Mouse (Mus musculus) thymus, postnatal 4 days (tissue): ENCODE data around the gene Cenps.
A peak's percentile ranks its signal among the peaks of the same experiment; 100 is the strongest.
"Not testable (repeated sequence)": the region's sequence is repeated elsewhere in the genome, so short reads cannot be mapped to it uniquely, and the experiment has no call there.

Experiments
- DNase-seq: peaks from one replicate; pipeline ENCODE4 v3.0.0; 2021

The Cenps gene

DNA sequence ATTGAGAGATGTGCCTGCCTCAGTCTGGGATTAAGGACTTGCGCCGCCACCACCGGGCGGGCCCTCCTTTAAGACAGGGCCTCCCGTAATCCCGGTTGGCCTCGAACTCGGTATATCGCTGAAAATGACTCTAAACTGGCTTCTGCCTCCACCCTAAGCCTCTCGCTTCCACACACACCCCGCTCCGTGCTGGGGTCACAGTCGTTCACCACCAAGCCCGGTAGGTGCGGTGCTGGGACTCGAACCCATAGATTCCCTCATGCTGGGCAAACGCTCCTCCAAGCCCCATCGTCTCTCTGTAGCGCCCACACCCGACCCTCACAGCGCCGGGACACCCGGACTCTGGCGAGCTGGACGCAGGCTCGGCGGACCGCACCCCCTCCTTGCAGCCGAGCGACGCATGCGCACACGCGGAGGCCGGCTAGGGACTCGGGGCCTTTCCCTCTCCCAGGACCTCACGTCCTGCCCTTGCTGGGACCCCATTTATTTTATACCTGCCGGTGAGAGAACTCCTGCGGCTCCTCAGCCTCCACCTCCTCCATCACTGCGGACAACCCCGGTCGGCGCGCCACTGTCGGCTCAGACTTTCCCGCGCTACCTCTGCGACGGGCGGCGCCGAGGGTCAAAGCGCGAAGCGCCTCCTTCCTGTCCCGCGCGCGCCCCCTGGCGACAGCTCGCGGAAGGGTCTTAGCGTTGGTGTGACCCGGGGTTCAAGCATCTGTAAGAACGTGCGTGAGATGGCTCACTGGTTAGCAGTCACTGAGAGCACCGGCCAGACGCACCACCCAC is at the start of gene Cenps:
Gene Cenps, minus strand, starts transcription at position 648 of the 789 bp plus-strand sequence.
- DNase-seq: peak; percentile 97

DNA sequence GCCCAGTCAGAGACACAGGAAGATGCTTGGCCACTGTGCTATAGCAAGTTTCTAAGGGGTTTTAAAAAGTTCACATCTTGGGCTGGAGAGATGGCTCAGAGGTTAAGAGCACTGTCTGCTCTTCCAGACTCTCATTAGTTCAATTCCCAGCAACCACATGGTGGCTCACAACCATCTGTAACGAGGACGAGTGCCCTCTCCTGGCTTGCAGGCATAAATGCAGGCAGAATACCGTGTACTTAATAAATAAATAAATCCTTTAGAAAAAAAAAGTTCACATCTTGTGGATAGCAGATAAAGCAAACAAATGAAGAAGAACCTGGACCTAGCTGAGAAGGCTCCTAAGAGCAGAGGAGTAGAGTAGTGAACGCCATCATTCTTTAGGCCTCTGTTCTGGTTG is 45.3 kb upstream of the Cenps start:
- DNase-seq: peak; percentile 44

DNA sequence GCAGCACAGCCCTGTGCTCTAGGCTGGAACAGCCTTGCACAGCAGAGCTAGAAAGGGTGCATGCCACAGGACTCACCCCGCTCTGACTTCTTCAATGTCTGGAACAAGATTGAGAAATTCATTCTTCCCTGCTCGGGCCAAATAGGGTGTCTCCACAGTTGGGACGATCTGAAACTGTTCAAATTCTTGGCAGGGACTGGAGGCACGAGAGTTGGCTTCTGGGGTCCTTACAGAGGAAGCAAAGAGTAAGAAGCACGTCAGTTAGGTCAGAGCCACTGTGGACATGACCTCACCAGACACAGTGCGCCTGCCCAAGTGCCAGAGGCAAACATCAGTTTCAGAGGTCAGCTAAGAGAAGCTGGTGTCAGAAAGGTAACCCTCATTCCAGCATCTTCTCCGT is 44.8 kb upstream of the Cenps start:
- no peak for DNase-seq

DNA sequence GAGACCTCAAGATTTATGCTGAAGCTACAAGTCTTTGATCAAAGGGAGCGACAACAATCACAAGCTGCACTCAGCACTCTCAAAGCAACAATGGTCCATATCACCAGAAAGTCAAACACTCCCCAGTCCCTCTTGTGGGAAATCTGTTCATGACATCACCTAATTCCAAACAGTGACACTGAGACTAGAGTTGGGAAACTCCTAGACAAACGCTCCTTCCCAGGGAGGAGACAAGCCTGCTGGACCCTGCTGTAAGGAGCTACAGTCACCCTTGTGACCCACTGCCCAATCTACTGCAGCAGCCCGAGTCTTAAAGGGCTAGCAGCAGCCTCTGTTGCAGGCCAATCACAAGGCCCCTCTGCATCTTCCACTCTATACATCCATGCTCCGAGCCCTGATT is 42.1 kb upstream of the Cenps start:
- DNase-seq: no peak

DNA sequence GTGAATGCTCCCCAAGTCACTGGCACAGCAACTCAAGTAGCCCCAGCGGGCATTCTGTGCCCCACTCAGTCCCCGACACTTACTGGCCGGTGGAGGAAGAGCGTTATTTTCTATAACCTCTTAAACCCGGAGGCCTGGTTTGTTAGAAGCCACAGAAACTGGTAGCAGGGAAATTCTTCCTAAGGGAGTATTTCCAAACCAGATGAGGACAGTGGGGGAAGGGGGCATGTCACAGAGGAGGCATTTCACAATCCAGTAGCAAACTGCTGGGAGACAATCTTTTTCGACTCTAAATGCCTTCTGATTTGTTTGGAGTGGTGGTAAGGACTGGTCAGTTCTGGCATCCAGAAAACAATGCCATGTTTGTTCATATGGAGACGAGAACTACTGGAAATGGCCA is 41.7 kb upstream of the Cenps start:
- no peak for DNase-seq

DNA sequence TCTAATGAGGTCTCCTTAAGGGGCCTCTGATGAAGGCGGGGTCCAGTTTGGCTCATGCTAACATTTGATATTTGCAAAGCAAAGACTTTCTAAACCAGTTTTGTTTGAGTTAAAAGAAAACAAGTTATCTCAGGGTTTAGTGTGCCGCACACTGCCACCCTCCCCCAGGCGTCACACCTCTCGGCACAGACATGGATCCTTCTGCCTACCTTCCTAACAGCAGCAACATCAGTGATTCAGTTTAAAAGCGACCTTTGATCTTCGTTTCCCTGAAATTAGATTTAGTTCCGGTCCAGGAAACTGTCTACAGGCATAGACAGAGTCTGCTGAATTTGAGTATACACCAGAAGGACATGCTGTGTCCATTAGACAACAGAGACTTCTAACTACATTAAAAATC is 40.9 kb upstream of the Cenps start:
- DNase-seq: no peak

DNA sequence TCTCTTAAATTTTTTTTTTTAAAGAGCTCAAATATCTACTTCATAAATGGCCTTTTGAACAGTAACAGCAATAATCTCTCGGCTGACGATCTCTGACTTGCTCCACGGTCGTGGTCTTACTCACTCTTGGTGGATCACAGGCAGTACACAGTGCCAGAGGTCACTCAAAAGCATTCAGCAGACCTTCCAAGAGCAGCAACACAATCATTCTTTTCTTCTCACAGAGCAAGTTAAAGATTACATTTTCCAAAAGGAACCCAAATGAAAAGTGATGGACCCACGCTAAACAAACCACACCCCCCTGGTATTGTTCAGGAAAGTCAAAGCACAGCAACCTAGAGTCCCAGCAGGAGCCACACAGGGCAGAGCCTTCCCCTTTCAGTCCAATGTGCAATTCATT is 39.6 kb upstream of the Cenps start:
- DNase-seq: no peak

DNA sequence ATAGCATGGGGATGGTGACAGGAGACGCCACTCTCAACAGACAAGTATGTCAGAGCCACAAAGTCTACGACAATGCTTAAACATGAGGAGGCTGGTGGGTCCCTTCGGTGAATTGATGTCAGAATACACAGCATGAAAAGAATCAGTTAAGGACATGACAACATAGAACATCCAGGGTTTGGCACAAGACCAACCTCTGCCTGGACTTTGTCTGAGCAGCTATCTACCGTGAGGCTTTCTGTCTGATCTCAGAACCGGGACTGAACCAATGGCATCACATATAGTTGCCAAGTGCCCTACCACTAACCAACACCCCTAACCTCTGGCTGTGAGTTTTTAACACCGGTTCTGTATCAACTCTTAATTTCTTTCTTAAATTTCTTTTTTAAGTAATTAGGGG is 39.2 kb upstream of the Cenps start:
- DNase-seq: no peak

DNA sequence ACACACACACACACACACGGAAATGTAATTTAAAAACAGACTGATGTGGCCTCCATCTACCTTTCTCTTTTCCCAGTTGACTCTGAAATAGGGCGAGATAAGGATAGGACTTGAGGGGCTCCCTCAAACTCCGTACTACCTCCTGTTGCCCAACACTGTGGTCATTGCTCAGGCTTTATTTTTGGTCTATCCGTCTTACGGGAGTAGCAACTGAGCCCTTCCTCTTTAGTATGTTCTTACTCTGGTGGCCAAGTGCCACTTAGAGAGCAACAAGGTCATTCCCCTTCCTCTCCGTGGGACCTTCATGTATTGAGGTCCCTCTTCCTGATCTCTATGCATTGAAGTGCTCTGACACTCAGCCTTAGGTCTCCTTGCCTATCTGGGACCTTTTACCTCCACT is 36.2 kb upstream of the Cenps start:
- DNase-seq: no peak

DNA sequence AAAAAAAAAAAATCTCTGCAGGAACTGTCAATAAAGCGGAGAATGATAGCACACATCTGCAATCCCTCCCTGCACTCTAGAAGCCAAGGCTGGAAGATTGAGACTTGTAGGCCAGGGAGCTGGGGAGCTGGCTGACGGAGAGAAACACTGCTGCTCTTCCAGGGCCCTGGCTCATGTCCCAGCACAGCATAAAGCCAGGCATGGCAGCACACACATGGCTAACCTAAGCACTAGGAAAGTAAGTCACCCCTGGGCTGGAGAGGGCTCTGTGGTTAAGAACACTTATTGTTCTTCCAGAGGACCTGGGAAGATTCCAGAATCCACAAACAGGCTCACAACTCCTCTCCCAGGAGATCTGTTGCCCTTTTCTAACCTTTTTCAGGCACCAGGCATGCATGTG is 35.2 kb upstream of the Cenps start:
- no peak for DNase-seq

DNA sequence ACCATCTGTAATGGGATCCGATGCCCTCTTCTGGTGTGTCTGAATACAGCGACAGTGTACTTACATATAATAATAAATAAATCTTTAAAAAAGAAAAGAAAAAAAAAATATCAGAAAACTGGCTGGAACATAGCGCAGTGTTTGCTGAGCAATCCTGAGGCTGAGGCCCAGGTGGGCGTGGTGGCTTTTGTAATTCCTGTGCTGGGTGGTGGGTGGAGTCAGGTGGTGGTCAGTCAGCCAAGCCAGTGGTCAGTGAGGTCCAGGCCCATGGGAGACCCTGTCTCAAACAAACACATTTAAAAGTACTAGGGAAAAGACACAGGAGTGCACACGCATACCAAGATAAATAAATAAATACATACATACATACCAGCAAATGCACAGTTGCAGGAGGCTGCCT is 34.7 kb upstream of the Cenps start:
- no peak for DNase-seq

DNA sequence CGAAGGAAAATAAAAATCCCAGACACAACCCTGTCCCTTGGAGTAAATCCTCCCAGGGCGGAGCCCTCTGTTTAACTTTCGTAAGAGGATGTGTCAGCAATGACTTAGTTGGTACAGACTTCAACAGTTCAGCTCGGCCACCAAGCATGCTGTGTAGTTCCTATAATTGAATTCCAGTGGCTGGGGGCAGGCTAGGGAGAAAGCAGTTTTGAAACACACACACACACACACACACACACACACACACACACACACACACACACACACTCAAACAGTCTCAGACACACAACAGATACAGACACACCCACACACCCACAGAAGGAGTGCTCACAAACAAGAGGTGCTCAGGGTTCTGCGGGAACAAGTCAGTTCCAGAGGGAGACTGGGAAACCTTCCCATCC is 34.2 kb upstream of the Cenps start:
- DNase-seq: no peak

DNA sequence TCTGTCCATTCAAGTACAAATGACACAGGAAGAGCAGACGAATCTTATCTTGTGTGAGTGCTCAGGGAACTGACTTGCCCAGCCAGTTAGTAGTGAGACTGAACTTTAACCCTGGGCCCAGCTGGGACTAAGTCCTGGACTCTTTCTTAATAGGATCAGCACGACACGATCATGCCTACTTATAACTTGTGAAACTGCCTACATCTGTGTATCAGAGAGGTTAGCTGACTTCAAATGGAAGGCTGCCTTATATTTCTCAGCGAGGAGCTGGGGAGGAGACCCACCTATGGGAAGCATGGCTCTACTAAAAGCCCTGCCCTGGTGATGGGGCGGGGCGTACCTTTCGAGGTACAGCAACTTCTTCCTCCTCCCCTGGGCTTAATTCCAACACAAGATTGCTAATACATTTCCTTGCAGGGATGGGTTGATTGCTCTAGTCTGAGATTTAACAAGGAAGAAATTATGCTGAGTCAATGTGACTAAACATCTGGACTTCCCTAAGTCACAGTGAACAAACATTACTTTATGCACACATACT is 33.0 kb upstream of the Cenps start:
- no peak for DNase-seq

DNA sequence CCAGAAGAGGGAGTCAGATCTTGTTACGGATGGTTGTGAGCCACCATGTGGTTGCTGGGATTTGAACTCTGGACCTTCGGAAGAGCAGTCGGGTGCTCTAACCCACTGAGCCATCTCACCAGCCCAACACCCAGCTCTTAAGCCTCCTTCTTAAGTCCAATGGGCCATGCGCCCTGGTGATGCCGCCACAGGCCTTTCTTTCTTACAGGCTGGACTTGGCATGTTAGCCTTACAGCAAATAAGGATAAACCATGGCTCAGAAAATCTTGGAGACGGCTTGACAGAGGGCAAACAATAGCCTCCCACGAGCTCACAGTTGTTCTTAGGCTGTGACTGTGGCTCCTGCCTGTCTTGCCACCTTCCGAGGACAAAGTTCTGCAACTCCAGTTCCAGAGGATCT is 32.5 kb upstream of the Cenps start:
- not testable (repeated sequence) for DNase-seq

DNA sequence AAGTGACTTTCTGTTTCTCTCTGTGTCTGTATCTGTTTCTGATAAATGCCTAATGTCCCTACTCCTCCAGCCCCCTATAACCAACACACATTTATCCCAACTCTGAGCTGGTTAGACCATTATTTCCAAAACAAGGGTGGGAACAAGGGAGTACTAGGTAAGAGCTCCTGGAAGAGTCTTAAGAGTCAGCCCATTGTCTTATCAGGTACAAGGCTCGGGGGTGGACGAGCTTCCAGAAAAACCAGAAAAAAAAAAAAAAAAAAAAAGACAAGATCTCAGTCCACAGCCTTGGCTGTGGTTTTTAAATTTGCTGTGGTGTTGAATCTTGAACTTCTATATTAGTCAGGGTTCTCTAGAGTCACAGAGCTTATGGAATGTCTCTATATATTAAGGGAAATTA is 30.6 kb upstream of the Cenps start:
- DNase-seq: no peak

DNA sequence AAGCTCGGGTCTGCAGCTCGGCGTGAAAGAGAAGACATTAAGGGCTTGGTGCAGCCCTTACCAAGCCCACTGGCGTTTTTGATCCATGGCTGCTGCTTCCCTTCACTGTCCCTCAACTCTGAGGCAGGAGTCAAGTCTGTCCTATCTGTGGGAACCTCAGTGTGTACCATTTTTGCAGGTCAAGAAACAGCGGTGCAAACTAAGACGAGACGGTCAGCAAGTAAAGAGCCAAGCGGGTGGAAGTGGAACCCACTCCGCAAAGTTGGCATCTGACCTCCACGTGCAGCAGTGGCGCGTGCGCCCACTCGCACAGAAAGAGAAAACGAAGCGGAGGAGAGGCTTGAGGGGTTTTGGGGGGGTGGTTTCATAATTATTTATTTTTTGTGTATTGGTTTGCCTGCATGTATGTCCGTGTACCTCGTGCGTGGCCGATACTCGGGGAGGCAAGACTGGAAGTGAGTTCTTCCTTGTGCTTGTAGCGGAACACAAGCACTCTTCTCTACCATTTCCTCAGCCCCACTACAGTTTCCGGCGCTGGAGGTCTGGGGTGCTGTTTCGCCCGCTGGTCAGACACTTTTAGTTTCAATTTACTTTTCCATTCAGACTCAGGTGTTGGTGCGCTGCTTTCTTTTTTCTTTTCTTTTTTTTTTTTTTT is 29.7 kb upstream of the Cenps start:
- DNase-seq: peak; percentile 65

DNA sequence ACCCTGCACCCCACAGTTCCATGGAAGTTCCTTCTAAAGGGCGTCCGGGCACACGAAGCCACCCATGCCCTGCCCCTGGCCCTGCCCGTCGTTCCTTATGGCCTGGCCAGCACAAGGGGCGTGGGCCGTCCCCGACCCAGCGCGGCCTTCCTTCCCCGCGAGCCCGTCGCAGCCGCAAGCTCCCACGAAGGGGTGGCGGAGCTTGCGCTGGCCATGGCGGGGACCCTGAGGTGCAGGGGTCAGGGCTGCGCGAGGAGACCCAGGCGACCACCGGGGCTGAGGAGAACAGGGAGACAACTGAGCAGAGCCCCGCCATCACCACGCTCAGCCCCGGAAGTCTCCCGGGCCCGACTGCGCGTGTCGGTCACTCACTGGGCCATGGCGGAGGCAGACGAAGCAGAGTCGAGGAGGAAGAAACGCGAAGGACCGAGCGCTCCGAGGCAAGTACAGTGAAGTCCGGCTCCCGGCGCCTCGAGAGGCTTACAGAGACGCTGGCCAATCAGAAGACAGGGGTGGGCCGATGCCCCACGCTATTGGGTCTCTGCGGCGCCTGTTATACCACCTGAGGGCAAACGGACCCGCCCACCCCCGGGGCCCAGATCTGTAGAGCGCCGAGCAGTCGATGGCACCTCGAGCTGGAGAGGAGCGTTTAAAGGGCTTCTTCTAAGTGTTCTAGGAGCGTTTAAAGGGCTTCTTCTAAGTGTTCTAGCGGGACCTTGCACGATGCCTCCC is 29.0 kb upstream of the Cenps start, which contains the start of gene Pgd:
Gene Pgd, minus strand, starts transcription at position 557 of the 732 bp plus-strand sequence.
- peak; percentile 97 for DNase-seq

DNA sequence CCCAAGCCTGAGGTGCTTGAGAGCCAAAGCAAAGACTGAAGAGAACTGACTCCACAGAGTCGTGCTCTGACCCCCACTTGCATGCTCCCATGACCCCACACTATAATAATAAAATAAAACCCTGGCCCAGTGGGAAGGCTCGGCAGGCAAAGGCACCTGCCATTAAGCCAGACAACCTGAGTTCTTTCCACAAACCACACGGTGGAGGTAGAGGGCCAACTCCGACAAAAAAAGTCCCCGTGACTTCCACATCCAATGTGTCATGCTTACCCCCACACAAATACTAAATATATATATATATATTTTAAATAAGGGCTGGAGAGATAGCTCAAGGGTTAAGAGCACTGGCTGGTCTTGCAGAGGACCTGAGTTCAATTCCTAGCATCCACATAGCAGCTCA is 26.7 kb upstream of the Cenps start:
- no peak for DNase-seq

DNA sequence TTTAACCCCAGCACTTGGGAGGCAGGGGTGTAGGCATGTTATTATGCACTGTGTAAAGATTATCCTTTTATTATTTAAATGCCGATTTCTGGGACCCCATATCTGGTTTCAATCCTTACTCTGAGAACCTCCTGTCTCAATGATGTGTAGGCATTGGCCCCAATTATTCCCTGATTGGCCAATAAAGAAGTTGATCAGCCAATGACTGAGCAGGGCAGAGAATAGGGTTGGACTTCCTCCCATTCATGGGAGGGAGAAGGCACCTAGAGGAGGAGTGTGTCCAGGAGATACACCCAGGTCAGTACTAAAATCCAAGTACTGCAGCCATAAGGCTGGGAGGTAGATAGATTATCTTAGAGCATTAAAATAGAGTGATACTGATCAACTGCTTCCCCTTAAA is 25.8 kb upstream of the Cenps start:
- DNase-seq: no peak

DNA sequence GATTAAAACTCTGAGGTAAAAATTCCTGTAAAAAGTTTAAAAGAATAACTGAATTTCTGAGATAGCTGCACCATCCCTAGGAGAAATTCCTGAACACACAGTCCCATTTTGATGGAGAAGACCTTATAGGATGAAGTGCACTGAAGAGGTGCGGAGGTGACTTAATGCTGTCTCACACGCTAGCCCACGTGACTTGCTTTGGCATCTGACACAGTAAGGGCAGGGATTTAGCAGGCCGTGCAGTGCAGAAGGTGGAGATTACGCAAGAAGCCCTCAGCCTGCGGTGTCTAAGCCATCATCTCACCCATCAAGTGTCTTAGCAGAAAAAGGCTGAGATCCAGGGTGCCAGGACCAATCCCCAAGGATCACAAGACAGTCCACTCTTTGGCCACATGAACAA is 23.7 kb upstream of the Cenps start:
- DNase-seq: no peak

DNA sequence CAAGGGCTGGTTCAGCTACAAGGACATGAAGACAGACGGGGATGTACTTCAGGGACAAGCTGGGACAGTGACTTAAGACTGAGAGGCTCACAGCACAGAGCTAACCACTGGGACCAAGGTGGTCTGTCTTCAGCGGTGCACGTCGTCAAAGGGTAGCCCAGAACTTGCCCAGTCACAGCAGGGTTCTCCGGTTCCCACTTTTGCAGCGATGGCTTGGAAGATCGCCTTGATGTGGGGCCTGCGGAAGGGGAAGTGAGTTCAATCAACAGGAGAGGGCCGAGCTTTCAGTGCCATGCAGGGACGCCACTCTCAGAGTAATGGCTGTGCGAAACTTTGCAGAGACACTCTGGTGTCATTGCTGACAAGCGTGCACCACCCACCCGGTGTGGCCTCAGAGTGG is 22.5 kb upstream of the Cenps start:
- DNase-seq: no peak

DNA sequence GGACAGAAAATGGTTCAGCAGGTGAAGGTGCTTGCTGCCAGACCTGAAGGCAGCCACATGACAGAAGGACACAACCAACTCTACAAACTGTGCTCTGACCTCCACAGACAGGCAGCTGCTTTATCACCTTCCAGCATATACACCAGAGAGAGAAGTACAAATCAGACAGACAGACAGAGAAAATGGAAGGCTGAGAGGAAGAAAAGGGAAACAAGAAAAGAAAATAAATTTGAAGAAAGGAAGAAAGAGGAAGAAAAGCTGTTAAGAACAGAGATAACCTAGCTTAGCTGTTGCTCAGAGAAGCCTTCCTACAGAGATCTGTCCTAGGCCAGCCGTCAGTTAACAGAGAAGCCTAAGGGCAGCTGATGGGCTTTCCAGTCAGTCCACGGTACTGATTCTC is 21.8 kb upstream of the Cenps start:
- no peak for DNase-seq

DNA sequence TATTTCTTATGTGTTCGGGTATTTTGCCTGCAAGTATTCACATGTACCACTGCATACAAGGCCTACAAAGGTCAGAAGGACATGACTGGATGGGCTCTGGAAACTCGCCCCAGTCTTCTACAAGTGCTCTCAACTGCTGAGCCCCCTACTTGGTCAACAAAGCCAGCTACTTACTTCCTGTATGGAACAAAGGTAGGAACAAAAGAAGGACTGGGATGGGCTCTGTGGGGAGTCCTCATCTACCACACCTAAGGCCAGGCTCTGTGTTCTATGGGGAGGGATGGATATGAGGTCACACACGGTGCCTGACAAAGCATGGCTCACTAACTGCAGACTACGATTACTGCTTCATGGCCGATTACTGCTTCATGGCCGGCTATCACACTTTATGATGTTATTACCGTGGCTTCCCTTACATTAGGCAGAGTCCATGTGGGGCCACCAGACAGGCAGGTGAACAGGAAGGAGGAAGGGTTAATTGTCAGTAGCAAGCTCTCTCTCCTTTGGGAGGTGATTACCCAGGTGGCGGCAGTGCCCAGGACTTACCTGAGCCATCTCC is 20.1 kb upstream of the Cenps start:
- no peak for DNase-seq
